Comparison of ENCODE assay signal across 7 mouse cellular contexts in the genomic region with DNA sequence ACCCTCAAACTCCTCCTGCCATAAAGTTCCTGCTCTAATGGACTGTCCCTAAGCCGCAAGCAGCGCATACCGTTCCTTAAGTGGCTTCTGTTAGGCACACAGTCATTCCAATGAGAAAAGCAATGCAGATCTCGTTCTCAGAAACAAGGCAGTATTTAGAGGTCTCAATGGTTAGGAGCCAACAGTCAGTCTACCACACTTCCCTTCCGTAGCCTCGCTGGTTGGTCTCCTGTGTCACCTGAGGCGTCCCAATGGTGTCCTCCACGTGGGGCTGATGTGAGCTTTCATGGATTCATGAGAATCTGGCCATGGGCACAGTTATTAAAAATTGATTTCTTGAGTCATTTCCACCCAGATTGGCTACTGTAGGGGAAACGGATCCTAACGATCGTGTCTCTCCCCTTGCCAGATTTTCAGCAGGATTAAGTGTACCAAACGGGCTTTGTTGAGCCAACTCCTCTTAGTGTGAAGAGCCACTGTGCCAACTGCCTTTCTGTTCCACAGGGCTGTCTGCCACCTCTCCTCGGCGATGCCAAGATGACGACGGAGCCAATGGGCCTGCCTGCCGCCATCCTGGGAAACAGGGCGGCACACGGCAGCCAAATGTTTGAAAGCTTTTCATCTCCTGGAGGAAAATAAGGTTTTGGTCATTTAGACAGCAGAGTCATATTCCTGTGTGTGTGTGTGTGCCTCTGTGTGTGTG. TPM values are rescaled to one million over a fixed set of nuclear protein-coding genes. Genes with fewer than 3 reads are reported as not detected.
A peak's percentile ranks its signal among the peaks of the same experiment; 100 is the strongest.
DNase-seq lines count a peak whose midpoint lies in the region; ATAC-seq lines count a peak whose summit lies in the region.

No protein-coding gene starts in this region.

- DNase-seq in Muller cell, postnatal 12 days (ENCODE audit: inconsistent ontology term): peak; percentile 62
- peak; percentile 53 for DNase-seq in adrenal gland, postnatal 25 days
- DNase-seq in frontal cortex, adult 2 months (ENCODE audit: extremely low spot score in 1 of 2, low spot score in 1 of 2): peak; percentile 36 to 81
- DNase-seq in layer of hippocampus, postnatal 25 days (ENCODE audit: extremely low spot score in 1 of 2, low spot score in 1 of 2): peak; percentile 68 to 72
- no peak for DNase-seq in c-Kit-positive CD71-positive TER-119-positive erythroid progenitor cells, embryonic 14.5 days (ENCODE audit: low spot score)
- DNase-seq in ovary, postnatal 10 days (ENCODE audit: low spot score): no peak

- no peak for ATAC-seq in monocyte, adult 5-6 weeks (replicated peaks; ENCODE audit: insufficient number of reproducible peaks, low FRiP score, low TSS enrichment, poor library complexity, severe bottlenecking)

RNA-seq across cellular contexts. Expression of a gene that starts 7.4 kb away (rescaled TPM):
- 61.9 and 66.2 TPM in 2 replicates for total RNA-seq in adrenal gland, postnatal 25 days (2021)
- 51.5 and 58.9 TPM in 2 replicates for polyA plus RNA-seq in frontal cortex, adult 2 months (2012; rRNA removed)
- total RNA-seq in layer of hippocampus, postnatal 25 days (2021): 10 to 100 TPM; 36.7 to 46.2 TPM
- total RNA-seq in monocyte, adult 5-6 weeks (2017): 46.4 to 52.1 TPM (median 46.5 TPM) in 3 replicates

RNA-seq across cellular contexts. Expression of a gene that starts 9.4 kb away (rescaled TPM):
- 13.5 and 14.6 TPM in 2 replicates for total RNA-seq in adrenal gland, postnatal 25 days (2021)
- 19.9 and 20.3 TPM in 2 replicates for polyA plus RNA-seq in frontal cortex, adult 2 months (2012; rRNA removed)
- total RNA-seq in layer of hippocampus, postnatal 25 days (2021): 10 to 100 TPM in 1 of 2 experiments, 1 to 10 TPM in 1; 9.3 to 14.4 TPM
- 9.8 to 16.3 TPM (median 12.8 TPM) in 3 replicates for total RNA-seq in monocyte, adult 5-6 weeks (2017)

RNA-seq across cellular contexts. Expression of a gene that starts 40.0 kb away (rescaled TPM):
- 1.2 and 1.3 TPM in 2 replicates for total RNA-seq in adrenal gland, postnatal 25 days (2021)
- 1.9 and 2.2 TPM in 2 replicates for polyA plus RNA-seq in frontal cortex, adult 2 months (2012; rRNA removed)
- total RNA-seq in layer of hippocampus, postnatal 25 days (2021): 1 to 10 TPM in 1 of 2 experiments, under 1 TPM in 1; 0.75 to 1.3 TPM
- total RNA-seq in monocyte, adult 5-6 weeks (2017): not detected in 3 replicates

Comparison
In these comparisons a context has a peak if more than half of its experiments do, and no peak if none do; other contexts are left out.
1. DNase-seq: peak in Muller cell, postnatal 12 days (single experiment), adrenal gland, postnatal 25 days (single experiment), frontal cortex, adult 2 months (2 of 2) and layer of hippocampus, postnatal 25 days (2 of 2); none in c-Kit-positive CD71-positive TER-119-positive erythroid progenitor cells, embryonic 14.5 days (single experiment) and ovary, postnatal 10 days (single experiment).